Mouse (Mus musculus) neural tube, embryonic 13.5 days (tissue): ENCODE measurements at regions not wholly inside any gene's neighbourhood (a gene's known extent, or its start where the extent isn't known, plus 50 kb on each side); places are given as distances from the start of the nearest gene placed in this dataset.
A peak's percentile ranks its signal among the peaks of the same experiment; 100 is the strongest.

Experiments used
- ATAC-seq: fragments of 200-750 bp; cut with Nextera tagmentation; 2 replicates; pipeline ENCODE4 v1.8.0; 2017; ENCODE audit warnings: low read depth, mild to moderate bottlenecking, moderate TSS enrichment, moderate library complexity
- H3K27ac ChIP-seq: fragments of 300-500 bp; sonication (generic); replicated peaks from 2 replicates; pipeline ENCODE4 v1.5.1; 2015; ENCODE audit warnings: moderate library complexity, mild to moderate bottlenecking, inconsistent platforms
- H3K27me3 ChIP-seq: fragments of 300-500 bp; sonication (generic); 2 replicates; pipeline ENCODE4 v1.6.1; 2015; ENCODE audit warnings: mild to moderate bottlenecking, inconsistent platforms
- H3K36me3 ChIP-seq: fragments of 300-500 bp; sonication (generic); 2 replicates; pipeline ENCODE4 v1.6.1; 2015; ENCODE audit warnings: mild to moderate bottlenecking, inconsistent platforms
- H3K4me1 ChIP-seq: fragments of 300-500 bp; sonication (generic); replicated peaks from 2 replicates; pipeline ENCODE4 v1.6.1; 2015; ENCODE audit warnings: inconsistent platforms
- H3K4me2 ChIP-seq: fragments of 300-500 bp; sonication (generic); 2 replicates; pipeline ENCODE4 v1.6.1; 2015; ENCODE audit warnings: inconsistent platforms, mild to moderate bottlenecking, moderate library complexity
- H3K4me3 ChIP-seq: fragments of 300-500 bp; sonication (generic); 2 replicates; pipeline ENCODE4 v1.5.1; 2015; ENCODE audit warnings: mild to moderate bottlenecking, inconsistent platforms
- H3K9ac ChIP-seq: fragments of 300-500 bp; sonication (generic); 2 replicates; pipeline ENCODE4 v1.6.1; 2015; ENCODE audit warnings: moderate library complexity, mild to moderate bottlenecking, inconsistent platforms
- H3K9me3 ChIP-seq: fragments of 300-500 bp; sonication (generic); 2 replicates; pipeline ENCODE4 v1.6.1; 2016; ENCODE audit warnings: inconsistent platforms
- WGBS: fragments of 180-500 bp; shearing (Covaris S2); methylation state at CpG from one replicate; pipeline ENCODE4 v1.1.7; 2015; 5-methylcytosine and 5-hydroxymethylcytosine counted together

DNA sequence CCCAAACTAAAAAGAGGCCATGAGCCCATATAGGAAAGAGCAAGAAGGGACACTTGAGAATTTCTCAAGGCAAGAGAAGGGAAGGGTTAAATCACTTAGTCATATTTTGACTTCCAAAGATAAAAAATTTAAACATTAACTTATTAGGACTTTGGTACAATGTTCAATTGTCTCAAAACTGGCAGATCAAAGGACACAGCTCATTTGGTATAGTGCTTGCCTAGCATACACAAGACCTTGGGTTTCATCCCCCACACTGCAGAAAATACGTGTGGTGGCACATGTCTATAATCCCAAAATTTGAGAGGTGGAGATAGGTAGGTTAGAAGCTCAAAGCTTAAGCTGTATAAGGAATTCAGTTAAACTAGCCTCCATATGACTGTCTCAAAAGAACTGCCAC is 658.4 kb upstream of the Pfkp start:
- H3K4me3 ChIP-seq: no peak overlapping the region
- H3K4me2 ChIP-seq: no peak overlapping the region
- ATAC-seq: no peak
- H3K9ac ChIP-seq: no peak overlapping the region
- WGBS: 81% methylated on average over 1 of the region's 1 CpGs
- no peaks in the 10 kb centered on the region for H3K27me3 ChIP-seq
- H3K9me3 ChIP-seq: no peaks in the 10 kb centered on the region
- H3K4me1 ChIP-seq: no peaks in the 10 kb centered on the region
- no peak overlapping the region for H3K27ac ChIP-seq
- H3K36me3 ChIP-seq: no peaks in the 10 kb centered on the region

- no peak for ATAC-seq
- Histone ChIP-seq H3K27ac (no peak overlapping the region), H3K9me3 (no peaks in the 10 kb centered on the region)
These were observed 658.8 kb upstream of the Pfkp start for GRCm38 (mm10) chr13:7307396-7307795.

GRCm38 (mm10) chr13:7313474-7313873 is 664.9 kb upstream of the Pfkp start:
- 83% methylated on average over 1 of the region's 1 CpGs for WGBS
- no peak for ATAC-seq
- no peaks in the 10 kb centered on the region for H3K9me3 ChIP-seq

More at GRCm38 (mm10) chr13:7307396-7307795, 658.8 kb upstream of the Pfkp start:
- H3K9ac ChIP-seq: no peak overlapping the region
- H3K36me3 ChIP-seq: no peaks in the 10 kb centered on the region
- no peaks in the 10 kb centered on the region for H3K27me3 ChIP-seq
- H3K4me2 ChIP-seq: no peak overlapping the region
- 96% methylated on average over 5 of the region's 5 CpGs for WGBS
- no peaks in the 10 kb centered on the region for H3K4me1 ChIP-seq
- no peak overlapping the region for H3K4me3 ChIP-seq

DNA sequence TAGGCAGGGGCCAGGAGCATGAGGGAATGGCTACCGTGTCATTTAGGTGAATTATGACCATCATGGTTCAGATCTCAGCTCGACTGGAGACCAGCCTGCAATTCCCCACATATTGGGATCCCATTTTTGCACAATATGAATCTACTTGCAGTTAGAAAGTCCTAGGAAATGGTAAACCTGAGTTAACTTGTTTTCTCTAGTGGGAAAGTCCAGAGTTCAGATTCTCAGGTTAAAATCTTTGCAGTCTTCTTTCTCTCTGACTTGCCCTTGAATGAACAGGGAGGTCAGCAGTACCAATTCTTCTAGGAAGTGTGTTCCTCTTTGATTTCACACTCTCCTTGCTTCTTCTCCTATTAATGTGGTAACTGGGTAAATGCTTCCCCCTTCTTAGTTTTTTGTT is 681.6 kb upstream of the Pfkp start:
- H3K36me3 ChIP-seq: no peaks in the 10 kb centered on the region
- no peak overlapping the region for H3K27ac ChIP-seq
- H3K4me3 ChIP-seq: no peak overlapping the region
- no peaks in the 10 kb centered on the region for H3K4me1 ChIP-seq
- ATAC-seq: no peak
- no peak overlapping the region for H3K9ac ChIP-seq
- WGBS: 81% methylated on average over 2 of the region's 2 CpGs
- no peaks in the 10 kb centered on the region for H3K9me3 ChIP-seq
- no peak overlapping the region for H3K4me2 ChIP-seq
- H3K27me3 ChIP-seq: no peaks in the 10 kb centered on the region

More at GRCm38 (mm10) chr13:7313474-7313873, 664.9 kb upstream of the Pfkp start:
- no peak overlapping the region for H3K4me2 ChIP-seq
- no peak overlapping the region for H3K4me3 ChIP-seq
- H3K4me1 ChIP-seq: no peaks in the 10 kb centered on the region
- no peaks in the 10 kb centered on the region for H3K27me3 ChIP-seq
- no peaks in the 10 kb centered on the region for H3K36me3 ChIP-seq
- no peak overlapping the region for H3K9ac ChIP-seq
- H3K27ac ChIP-seq: no peak overlapping the region

- Histone ChIP-seq H3K36me3 (no peaks in the 10 kb centered on the region), H3K9me3 (no peaks in the 10 kb centered on the region), H3K27me3 (no peaks in the 10 kb centered on the region), H3K4me2 (no peak overlapping the region), H3K4me1 (no peaks in the 10 kb centered on the region), H3K4me3 (no peak overlapping the region), H3K27ac (no peak overlapping the region), H3K9ac (no peak overlapping the region)
- no peak for ATAC-seq
- WGBS: 92% methylated on average over 1 of the region's 1 CpGs
These were observed 697.2 kb upstream of the Pfkp start for GRCm38 (mm10) chr13:7345760-7346159.

GRCm38 (mm10) chr13:7348431-7348830 is 699.9 kb upstream of the Pfkp start:
- no peak for ATAC-seq
- Histone ChIP-seq H3K36me3 (no peaks in the 10 kb centered on the region), H3K9me3 (no peaks in the 10 kb centered on the region), H3K27me3 (no peaks in the 10 kb centered on the region), H3K9ac (no peak overlapping the region), H3K4me2 (no peak overlapping the region), H3K27ac (no peak overlapping the region), H3K4me3 (no peak overlapping the region), H3K4me1 (no peaks in the 10 kb centered on the region)

GRCm38 (mm10) chr13:7353011-7353410 is 704.4 kb upstream of the Pfkp start:
- no peak overlapping the region for H3K4me2 ChIP-seq
- H3K9me3 ChIP-seq: no peaks in the 10 kb centered on the region
- no peaks in the 10 kb centered on the region for H3K27me3 ChIP-seq
- no peak for ATAC-seq
- no peak overlapping the region for H3K27ac ChIP-seq
- H3K36me3 ChIP-seq: no peaks in the 10 kb centered on the region
- no peaks in the 10 kb centered on the region for H3K4me1 ChIP-seq
- no peak overlapping the region for H3K4me3 ChIP-seq
- WGBS: 81% methylated on average over 4 of the region's 4 CpGs
- H3K9ac ChIP-seq: no peak overlapping the region

DNA sequence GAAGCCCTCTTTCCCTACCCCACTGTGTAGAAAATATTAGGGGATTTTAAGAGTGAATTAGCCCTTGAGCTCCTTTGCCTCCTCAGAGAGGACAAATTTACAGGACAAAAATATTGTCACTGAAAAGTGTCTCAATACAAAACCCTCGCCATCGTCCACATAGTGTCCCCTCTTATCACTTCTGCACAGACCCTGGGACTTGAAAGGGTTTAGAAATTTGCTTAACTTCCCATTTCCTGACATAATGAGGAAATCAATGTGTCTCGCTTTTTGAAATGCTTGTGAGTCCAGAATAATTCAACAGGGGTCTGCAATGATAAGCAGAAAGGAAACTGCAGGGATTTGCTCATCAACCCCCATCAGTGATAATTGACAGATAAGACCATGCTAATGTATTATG is 708.5 kb upstream of the Pfkp start:
- Histone ChIP-seq H3K4me1 (no peaks in the 10 kb centered on the region), H3K27ac (no peak overlapping the region), H3K36me3 (no peaks in the 10 kb centered on the region), H3K27me3 (no peaks in the 10 kb centered on the region), H3K9ac (no peak overlapping the region), H3K4me3 (no peak overlapping the region), H3K9me3 (no peaks in the 10 kb centered on the region), H3K4me2 (no peak overlapping the region)
- 75% methylated on average over 3 of the region's 3 CpGs for WGBS
- no peak for ATAC-seq

DNA sequence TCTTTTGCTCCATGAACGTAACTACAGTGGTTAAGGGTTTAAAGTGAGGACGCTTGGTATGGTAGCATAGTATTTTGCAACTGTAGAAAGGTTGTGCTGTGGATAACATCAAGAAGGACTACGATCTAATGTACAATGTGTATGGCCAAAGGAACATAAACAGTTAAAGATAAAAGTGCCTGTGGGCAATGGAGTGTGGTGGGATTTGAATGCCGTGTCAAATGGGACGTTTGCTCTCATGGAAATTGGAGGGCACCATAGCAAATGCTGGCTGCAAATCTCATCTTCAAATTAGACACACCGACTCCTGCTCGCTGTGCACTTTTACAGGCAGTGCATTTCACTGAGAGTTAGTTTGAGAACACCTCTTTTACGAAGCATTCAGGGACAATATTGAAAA is 725.0 kb upstream of the Pfkp start:
- Histone ChIP-seq H3K4me3 (no peak overlapping the region), H3K36me3 (no peaks in the 10 kb centered on the region), H3K27ac (no peak overlapping the region), H3K4me2 (no peak overlapping the region), H3K4me1 (peaks cover 11% of the 10 kb centered on the region), H3K9ac (no peak overlapping the region), H3K27me3 (no peaks in the 10 kb centered on the region), H3K9me3 (no peaks in the 10 kb centered on the region)
- ATAC-seq: 0 out of 2 replicates have a peak, but pooled peaks have one; percentile 27
- 27% methylated on average over 8 of the region's 8 CpGs for WGBS

- H3K4me1 ChIP-seq: peaks cover 11% of the 10 kb centered on the region
- no peak overlapping the region for H3K4me2 ChIP-seq
- no peak overlapping the region for H3K9ac ChIP-seq
- WGBS: 56% methylated on average over 7 of the region's 7 CpGs
- no peak overlapping the region for H3K27ac ChIP-seq
- no peaks in the 10 kb centered on the region for H3K36me3 ChIP-seq
- H3K9me3 ChIP-seq: no peaks in the 10 kb centered on the region
- no peak for ATAC-seq
- no peaks in the 10 kb centered on the region for H3K27me3 ChIP-seq
- H3K4me3 ChIP-seq: no peak overlapping the region
These were observed 726.5 kb upstream of the Pfkp start for GRCm38 (mm10) chr13:7374993-7375627.

- WGBS: 19% methylated on average over 3 of the region's 3 CpGs
- no peaks in the 10 kb centered on the region for H3K36me3 ChIP-seq
- ATAC-seq: no peak
- H3K9me3 ChIP-seq: no peaks in the 10 kb centered on the region
- H3K4me2 ChIP-seq: no peak overlapping the region
- H3K9ac ChIP-seq: no peak overlapping the region
- H3K27ac ChIP-seq: no peak overlapping the region
- H3K27me3 ChIP-seq: no peaks in the 10 kb centered on the region
- no peaks in the 10 kb centered on the region; the same call in 1 of the 2 replicates for H3K4me1 ChIP-seq
- H3K4me3 ChIP-seq: no peak overlapping the region
These were observed 766.0 kb upstream of the Pfkp start for GRCm38 (mm10) chr13:7414342-7415287.

- no peak overlapping the region for H3K4me3 ChIP-seq
- H3K27me3 ChIP-seq: no peaks in the 10 kb centered on the region
- no peak overlapping the region for H3K27ac ChIP-seq
- H3K9me3 ChIP-seq: no peaks in the 10 kb centered on the region
- no peak overlapping the region for H3K9ac ChIP-seq
- H3K36me3 ChIP-seq: no peaks in the 10 kb centered on the region
- no peaks in the 10 kb centered on the region for H3K4me1 ChIP-seq
- H3K4me2 ChIP-seq: no peak overlapping the region
- ATAC-seq: no peak
These were observed 774.9 kb upstream of the Adarb2 start for GRCm38 (mm10) chr13:7427750-7428149.
